Mouse (Mus musculus) testis, postnatal 10 days (tissue): ENCODE results near the gene Arhgef18.

Experiments
- DNase-seq: peaks from one replicate; pipeline ENCODE4 v3.0.0; 2021; ENCODE audit warnings: low spot score

Gene Arhgef18

GRCm38 (mm10) chr8:3500235-3501090 lies 107.7 kb downstream of the Arhgef18 start, which contains the start of gene Mcoln1:
Gene Mcoln1, plus strand, starts transcription at chr8:3500457.
- peak; percentile 99 for DNase-seq

GRCm38 (mm10) chr8:3502217-3502616 lies 109.4 kb downstream of the Arhgef18 start:
- no peak for DNase-seq
